Mouse (Mus musculus): ENCODE data around the gene Fam57b.

DNA sequence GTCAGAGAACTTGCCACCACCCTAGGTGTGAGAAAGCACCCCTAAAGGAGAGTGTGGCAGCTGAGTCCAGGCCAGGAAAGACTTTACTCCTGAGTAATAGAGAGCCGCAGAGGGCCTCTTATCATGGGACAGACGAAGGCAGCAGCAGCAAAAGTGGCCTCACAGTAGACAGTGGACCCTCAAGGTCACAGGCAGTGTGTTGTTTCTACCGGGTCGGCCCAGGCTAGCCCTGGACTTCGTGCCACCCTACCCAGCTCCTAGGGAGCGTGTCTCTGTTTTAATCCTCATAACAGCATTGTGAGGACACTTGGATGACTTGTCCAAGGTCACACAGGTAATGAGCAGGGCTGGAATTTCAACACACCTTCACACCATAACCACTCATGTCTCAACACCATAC lies 52.7 kb downstream of the Fam57b start:
- TF ChIP-seq CTCF (IDR thresholded peaks at IDR 0.05; ENCODE audit: control insufficient read depth, insufficient read depth, insufficient replicate concordance, low read depth, low read length) (no peak), POLR2A (IDR thresholded peaks at IDR 0.05; ENCODE audit: control insufficient read depth, low read depth, low read length) (no peak)

Measured in testis, adult 2 months (tissue).